Mouse (Mus musculus) adrenal gland, adult 18-20 months (tissue): ENCODE results near the gene Atp8a2. TPM values are rescaled to one million over a fixed set of nuclear protein-coding genes. Genes with fewer than 3 reads are reported as not detected.
"Not testable (repeated sequence)": the region's sequence is repeated elsewhere in the genome, so short reads cannot be mapped to it uniquely, and the experiment has no call there.

Source experiments
- DNase-seq, 2 experiments: peaks; one replicate each; pipeline ENCODE4 v3.0.0; 2021 to 2022; ENCODE audit warnings: low spot score in 2 of 2
- microRNA-seq, 2 experiments: library from miRNA; unstranded; fragments of <30 nt; microRNA quantifications; one replicate each; pipeline ENCODE4 v1.2.0; 2021; ENCODE audit warnings: borderline number of aligned reads in 2 of 2
- total RNA-seq, 2 experiments: library from RNA; stranded (reverse); gene quantifications; 1 replicate in 1 of 2; 2 replicates in 1 of 2; pipeline ENCODE4 v1.2.3; 2021

Atp8a2 gene
- total RNA-seq, 2 experiments from 2014 or later, result 1.1 to 2.0 TPM

DNA sequence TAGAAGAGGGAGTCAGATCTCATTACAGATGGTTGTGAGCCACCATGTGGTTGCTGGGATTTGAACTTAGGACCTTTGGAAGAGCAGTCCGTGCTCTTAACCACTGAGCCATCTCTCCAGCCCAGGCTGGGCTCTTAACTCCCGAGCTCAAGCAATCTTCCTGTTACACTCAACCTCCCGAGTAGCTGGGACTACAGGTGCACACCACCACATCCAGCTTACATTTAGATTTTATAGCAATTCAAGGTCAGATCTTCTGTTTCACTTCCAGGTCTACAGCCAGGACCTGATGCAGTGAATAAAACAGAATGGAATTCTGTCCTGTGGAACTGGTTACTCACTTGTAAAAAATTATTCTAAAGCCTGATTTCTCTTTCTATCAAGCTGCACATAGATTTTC is 582.8 kb downstream of the Atp8a2 start:
- DNase-seq, result not testable (repeated sequence)

DNA sequence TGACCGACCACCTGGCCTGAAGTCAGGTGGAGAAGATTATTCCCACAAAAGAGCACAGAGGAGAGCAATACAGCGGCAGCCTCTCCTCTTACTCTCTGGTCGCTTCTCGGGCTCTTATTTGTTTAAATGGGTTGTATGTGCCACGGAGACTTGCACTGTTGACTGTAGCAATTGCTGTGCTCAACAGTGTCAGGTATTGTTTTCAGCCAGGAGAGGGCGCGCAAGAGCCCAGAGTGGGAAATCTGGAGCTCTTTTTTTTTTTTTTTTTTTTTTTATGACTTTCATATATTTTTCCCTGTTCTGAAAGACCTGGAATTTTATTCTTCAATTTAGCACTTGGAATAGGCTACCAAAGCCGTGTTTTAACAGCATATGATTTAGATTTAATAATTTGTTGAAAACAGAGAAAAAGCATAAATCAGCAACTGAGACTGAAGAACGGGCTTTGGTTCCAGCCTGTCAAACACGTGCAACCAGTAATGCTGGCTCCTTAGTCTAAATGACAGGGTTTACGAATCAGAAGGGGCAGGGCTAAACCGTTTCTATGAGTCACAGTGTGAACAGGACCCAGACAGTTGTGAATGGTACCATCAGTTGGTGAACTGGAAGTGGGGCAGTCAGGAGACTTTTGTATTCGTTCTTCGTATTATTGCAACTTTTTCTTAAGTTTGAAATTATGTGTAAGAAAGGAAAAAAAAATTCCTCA is 583.9 kb downstream of the Atp8a2 start:
- DNase-seq, result peak; percentile 61 to 62

DNA sequence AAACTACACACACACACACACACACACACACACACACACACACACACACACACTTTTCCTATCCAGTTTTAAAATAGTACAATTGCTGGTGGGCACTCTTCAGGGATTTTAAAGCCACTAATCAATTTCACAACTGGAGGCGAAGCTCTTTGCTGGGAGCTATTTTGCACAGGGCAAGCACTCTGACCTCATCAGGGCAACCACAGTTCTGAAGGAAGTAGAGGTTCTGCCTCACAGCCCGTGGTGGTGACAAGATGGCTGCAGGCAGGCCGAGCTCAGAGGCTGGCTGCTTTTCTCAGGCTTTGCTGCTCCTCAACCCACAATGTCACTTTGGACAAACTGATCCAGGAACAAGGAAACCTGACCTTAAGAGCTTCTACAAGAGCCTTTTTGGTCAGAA is 590.0 kb downstream of the Atp8a2 start:
- no peak for DNase-seq

DNA sequence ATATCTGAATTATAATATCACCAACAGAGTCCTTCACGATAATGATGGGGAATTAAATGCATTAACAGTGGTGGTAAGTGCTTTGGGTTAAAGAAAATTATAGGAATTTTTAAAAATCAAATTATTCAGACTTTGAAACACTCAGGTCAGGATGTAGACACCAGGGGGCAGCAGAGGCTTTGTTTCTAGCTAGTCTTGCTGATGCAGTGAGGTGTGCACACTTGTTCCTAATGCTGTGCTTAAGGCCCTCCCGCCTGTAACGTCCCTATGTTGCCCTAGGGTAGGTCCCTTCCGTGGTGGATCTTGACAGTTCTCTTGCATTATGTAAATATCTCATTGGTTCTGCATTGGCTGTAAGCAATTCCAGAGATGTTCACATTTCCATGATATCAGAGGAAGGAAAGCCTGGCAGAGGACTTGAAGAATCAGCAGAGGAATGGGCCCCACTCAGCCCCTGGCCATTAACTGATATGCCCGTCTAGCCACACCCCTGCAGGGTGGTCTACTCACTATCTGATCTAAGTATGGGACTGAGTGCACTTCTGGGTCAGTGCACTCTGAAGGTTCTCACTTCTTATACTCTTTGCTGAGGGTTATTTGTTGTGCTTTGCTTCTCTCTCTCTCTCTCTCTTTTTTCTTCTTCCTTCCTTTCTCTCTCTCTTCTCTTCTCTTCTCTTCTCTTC is 591.2 kb downstream of the Atp8a2 start:
- DNase-seq, result peak; percentile 62 to 74

DNA sequence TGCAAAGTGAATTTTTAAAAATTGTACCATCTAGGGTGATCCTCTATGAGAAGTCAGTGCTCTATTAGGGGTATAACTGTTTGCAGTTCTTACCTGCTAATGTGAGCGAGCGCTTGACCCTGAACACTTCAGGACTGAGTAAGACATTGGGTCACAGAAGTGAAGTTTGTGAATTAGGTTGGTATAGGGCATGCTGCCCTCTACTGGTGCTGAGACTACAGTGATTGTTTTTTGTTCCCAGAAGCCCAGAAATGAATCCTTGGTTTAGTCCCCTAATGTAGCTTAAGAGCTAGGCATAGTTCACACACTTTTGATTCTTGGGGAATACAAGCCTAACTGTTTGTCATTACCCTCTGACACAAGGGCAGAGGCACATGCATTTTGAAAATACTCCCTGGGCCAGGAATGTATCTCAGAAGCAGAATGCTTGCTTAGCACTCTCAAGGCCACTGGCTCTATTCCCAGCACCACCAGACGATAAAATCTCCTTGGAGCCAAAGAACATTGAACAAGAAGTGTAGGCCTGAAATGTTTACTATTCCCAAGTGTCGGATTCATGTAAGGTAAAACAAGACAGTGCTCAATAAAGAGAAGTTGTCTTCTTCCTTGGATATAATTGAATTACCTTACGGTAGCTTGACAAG is 592.9 kb downstream of the Atp8a2 start:
- DNase-seq, result peak in 1 of 2 experiments; percentile 26

DNA sequence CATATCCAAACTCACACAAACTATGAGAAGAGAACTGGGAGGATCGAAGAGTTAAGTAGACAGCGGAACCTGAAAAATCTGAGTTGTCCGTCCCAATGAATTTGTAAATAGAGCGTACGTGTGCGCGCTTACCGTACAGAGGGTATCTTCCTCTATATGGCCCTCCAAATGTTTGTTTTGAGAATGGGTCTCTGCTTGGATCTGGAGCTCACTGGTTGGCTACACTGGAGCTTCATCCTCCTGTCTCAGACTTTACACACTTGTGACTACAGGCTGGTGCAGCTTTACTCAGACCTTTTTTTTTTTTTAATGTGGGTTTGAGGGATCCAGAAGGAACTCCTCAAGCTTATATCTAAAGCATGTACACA is 598.7 kb downstream of the Atp8a2 start:
- DNase-seq, result no peak

DNA sequence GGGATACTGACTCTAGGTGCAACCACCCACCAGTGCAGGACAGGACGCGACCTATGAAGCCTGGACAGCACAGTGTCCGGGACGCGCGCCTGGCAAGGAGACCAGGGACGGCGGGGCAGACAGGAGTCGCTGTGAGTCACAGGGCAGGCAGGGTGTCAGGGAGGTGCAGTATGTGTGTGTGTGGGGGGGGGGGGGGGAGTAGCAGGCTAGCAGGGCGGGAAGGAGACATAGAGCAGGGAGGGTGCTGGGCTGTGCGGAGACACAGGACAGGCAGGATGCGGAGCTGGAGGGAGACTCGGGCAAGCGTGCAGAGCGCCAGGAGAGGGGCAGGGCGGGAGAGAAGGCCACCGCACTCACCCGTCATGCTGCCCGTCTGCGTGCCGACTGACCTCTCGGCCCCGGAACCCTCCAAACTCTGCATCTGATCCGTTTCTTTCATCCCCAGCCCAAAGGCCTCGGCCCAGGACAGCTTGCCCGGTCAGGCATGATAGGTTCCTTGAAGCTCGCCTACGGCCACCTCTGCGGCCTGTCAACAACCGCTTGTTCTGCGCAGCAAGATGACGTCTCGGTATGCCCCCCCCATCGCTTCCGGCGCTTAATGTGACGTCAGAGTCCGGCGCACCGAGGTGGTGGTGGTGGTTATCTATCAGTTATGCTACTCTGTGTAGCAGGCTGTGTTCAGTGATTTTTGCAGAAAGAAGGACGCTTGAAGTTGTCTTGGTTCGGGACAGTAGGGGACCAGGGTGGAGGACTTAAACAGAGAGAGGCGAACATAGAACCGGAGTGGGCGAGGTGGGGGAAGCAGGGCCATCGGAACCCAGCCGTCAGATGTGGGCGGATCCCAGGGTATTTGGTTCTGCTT is 599.4 kb downstream of the Atp8a2 start, which contains the start of gene Cdadc1:
Gene Cdadc1, minus strand, starts transcription at position 562 of the 862 bp plus-strand sequence.
- DNase-seq, result peak; percentile 99

DNA sequence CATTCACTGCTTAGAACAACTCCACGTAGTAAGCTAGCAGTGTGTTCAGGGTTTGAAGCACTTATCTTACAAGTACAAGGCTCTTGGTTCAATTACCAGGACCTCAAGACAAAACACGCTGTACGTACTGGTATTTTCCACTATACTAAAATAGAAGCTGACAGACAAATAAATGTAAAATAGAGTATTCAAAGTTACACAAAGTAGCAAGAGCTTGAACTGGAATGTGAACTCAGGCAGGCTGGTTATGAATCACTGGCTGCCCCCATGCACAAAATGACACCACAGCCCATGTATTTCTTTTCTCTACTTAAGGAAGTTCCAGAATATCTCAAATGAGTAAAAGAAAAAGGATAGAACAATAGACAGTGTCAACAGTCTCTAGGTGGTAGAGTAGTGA is 602.0 kb downstream of the Atp8a2 start:
- DNase-seq, result no peak

DNA sequence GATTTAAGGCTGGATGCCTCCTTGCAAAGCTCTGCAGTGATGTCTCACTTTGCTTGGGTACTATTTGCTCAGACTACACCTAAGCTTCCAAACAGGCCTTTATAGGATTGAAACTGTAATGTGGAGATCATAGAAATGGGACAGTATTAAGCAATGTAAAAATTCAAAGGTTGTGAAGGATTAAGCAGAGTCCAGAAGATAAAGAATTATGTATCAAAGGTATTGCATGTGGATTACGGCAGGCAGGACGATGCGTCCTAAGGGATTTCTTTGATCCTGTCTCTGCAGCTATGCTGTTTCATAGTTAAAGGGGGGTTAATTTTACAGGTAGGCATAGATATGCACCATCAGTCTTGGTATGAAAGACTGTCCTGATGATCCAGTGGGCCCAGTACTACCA is 604.4 kb downstream of the Atp8a2 start:
- DNase-seq, result no peak

DNA sequence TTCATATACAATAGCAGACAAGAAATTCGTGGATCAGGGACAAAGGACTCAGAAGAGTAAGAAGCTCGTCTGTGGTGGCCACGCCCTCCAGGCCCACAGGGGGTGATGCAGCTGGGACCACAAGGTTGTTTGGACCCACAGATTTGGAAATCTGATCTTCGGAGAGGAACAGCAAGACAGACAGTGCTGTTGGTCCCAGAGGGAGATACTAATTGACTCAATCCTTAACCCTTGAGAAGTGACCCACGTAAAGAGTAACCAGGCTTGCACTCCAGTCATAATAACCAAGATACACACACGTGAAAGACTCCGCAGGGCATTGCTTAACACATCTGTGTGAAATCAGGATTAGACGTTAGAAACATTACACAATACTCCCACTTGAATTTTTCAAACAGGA is 605.1 kb downstream of the Atp8a2 start:
- DNase-seq, result no peak

DNA sequence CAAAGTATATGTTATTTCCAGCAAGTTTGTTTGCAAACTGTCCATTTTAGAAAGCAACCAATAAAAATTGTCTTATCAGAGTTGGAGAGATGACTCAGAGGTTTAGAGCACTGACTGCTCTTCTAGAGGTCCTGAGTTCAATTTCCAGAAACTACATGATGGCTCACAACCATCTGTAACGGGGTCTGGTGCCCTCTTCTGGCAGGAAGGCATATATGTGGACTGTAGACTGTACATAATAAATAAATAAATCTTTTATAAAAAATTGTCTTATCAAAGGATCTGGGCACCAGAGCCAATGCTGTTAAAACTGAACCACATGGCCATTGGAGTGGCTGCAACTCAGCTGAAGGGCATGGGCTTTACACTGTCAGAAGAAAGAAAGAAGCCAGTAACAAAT is 606.4 kb downstream of the Atp8a2 start:
- no peak for DNase-seq

Small RNA genes lying within 50 kb of the gene (microRNA-seq; reads per million reads assigned to microRNA genes)
- 0 to 0.47 reads per million in 2 experiments for gene Mir719

Other genes with a start within 250 kb of the Atp8a2 start
- gene Nupl1, start 54.3 kb upstream of the Atp8a2 start, total RNA-seq, result not detected
- 10 to 100 TPM; 35.1 to 39.2 TPM for gene Gm49336, start 54.3 kb upstream of the Atp8a2 start, total RNA-seq
- gene Mtmr6, start 68.0 kb upstream of the Atp8a2 start, total RNA-seq, result 10 to 100 TPM; 49.6 to 50.2 TPM
- 1 to 10 TPM; 3.0 to 3.3 TPM for gene Amer2, start 176.1 kb upstream of the Atp8a2 start, total RNA-seq